Comparison of ENCODE assay signal across 11 mouse cellular contexts in the genomic region with DNA sequence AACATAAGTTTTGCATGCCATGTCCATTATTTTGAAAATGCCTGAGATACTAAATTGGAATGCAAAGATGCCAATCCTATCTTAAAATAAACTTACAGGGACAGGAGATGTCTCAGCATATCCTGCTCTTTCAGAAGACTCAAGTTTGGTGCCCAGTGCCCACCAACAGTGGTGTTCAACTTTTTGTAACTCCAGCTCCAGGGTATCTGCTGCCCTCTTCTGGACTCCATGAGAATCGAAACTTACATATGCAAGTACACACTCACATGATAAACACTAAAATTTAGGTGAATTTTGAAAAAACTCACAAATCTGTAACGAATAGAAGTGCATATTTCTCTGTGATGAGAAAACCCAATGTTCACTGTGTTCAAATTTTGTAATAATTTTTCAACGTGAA.
DNase-seq lines count a peak whose midpoint lies in the region; ATAC-seq and TF ChIP-seq lines count a peak whose summit lies in the region.
"Had no signal": no experiment of that assay in that cellular context is flagged by ENCODE, and none has a peak within 500 bp of the region (broad histone marks: within the 10 kb centered on the region; RNA-seq: fewer than 3 reads in every experiment).

No protein-coding gene starts in this region.

- H3K4me1 ChIP-seq in liver, embryonic 14.5 days (replicated peaks; ENCODE audit: control insufficient read depth in 2 of 2, insufficient read depth in 2 of 2, low read length in 1 of 2) = no peaks in the 10 kb centered on the region
- no peaks in the 10 kb centered on the region for H3K4me1 ChIP-seq in liver, embryonic 12.5 days
- H3K4me1 ChIP-seq in E14TG2a.4 (replicated peaks; ENCODE audit: low read depth, low read length) = no peaks in the 10 kb centered on the region
- H3K4me1 ChIP-seq: megakaryocyte, embryonic 14.5 days had no signal

- WGBS in liver, embryonic 14.5 days (ENCODE audit: insufficient replicate concordance) = 21% methylated on average over 3 of the region's 3 CpGs
- WGBS in liver, embryonic 12.5 days (ENCODE audit: insufficient replicate concordance) = 29% methylated on average over 3 of the region's 3 CpGs

- no peak for ATAC-seq in liver, embryonic 14.5 days (ENCODE audit: insufficient read depth)
- ATAC-seq in liver, embryonic 12.5 days = no peak
- peak; percentile 70 for ATAC-seq in megakaryocyte, adult 5-6 weeks (ENCODE audit: poor library complexity, severe bottlenecking)
- ATAC-seq: forebrain, embryonic 14.5 days had no signal

- no peak overlapping the region for H3K9ac ChIP-seq in liver, embryonic 14.5 days (replicated peaks)
- H3K9ac ChIP-seq in liver, embryonic 12.5 days = no peak overlapping the region

- peak; percentile 39 for DNase-seq in embryo, embryonic 10.5 days (ENCODE audit: low spot score)
- no peak for DNase-seq in embryo, embryonic 10 days (ENCODE audit: low spot score)
- no peak for DNase-seq in liver, embryonic 14.5 days (ENCODE audit: low read depth in 3 of 3, low spot score in 3 of 3)
- no peak for DNase-seq in right cerebral cortex, postnatal 36 days (ENCODE audit: low spot score in 2 of 2)
- no peak for DNase-seq in frontal cortex, postnatal 25 days (ENCODE audit: low spot score in 2 of 2)

- peak; percentile 33; the same call in 1 of the 2 replicates for TF ChIP-seq CTCF in liver, embryonic 14.5 days (IDR thresholded peaks at IDR 0.05; ENCODE audit: low read depth)
- peak; percentile 39 for TF ChIP-seq CTCF in E14TG2a.4 (conservative IDR thresholded peaks at IDR 0.05; ENCODE audit: low read length)

- H3K4me3 ChIP-seq in liver, embryonic 14.5 days (ENCODE audit: insufficient read depth in 1 of 2, low read depth in 2 of 2, low read length in 2 of 2) = no peak overlapping the region
- H3K4me3 ChIP-seq in liver, embryonic 12.5 days = no peak overlapping the region
- no peak overlapping the region for H3K4me3 ChIP-seq in E14TG2a.4 (replicated peaks; ENCODE audit: low read length)
- H3K4me3 ChIP-seq: megakaryocyte, embryonic 14.5 days had no signal

- no peaks in the 10 kb centered on the region for H3K27me3 ChIP-seq in liver, embryonic 14.5 days (ENCODE audit: control insufficient read depth, insufficient read depth, low read length)
- H3K27me3 ChIP-seq in liver, embryonic 12.5 days (replicated peaks) = no peaks in the 10 kb centered on the region
- H3K27me3 ChIP-seq in E14TG2a.4 (ENCODE audit: insufficient read depth, low read length) = no peaks in the 10 kb centered on the region
- H3K27me3 ChIP-seq: megakaryocyte, embryonic 14.5 days had no signal

- H3K9me3 ChIP-seq in liver, embryonic 14.5 days (ENCODE audit: control insufficient read depth, low read length) = no peaks in the 10 kb centered on the region
- no peaks in the 10 kb centered on the region for H3K9me3 ChIP-seq in liver, embryonic 12.5 days (replicated peaks)
- H3K9me3 ChIP-seq in E14TG2a.4 (ENCODE audit: low read length) = no peaks in the 10 kb centered on the region
- H3K9me3 ChIP-seq: megakaryocyte, embryonic 14.5 days had no signal

- no peak overlapping the region for H3K27ac ChIP-seq in liver, embryonic 14.5 days
- H3K27ac ChIP-seq in liver, embryonic 12.5 days = no peak overlapping the region

- H3K36me3 ChIP-seq in liver, embryonic 14.5 days (replicated peaks; ENCODE audit: control insufficient read depth, insufficient read depth, low read depth) = no peaks in the 10 kb centered on the region
- no peaks in the 10 kb centered on the region for H3K36me3 ChIP-seq in liver, embryonic 12.5 days
- H3K36me3 ChIP-seq in E14TG2a.4 (ENCODE audit: insufficient read depth, low read length) = no peaks in the 10 kb centered on the region

- no peak for TF ChIP-seq EP300 in liver, embryonic 14.5 days (IDR thresholded peaks at IDR 0.05; ENCODE audit: low read depth)

- no peak overlapping the region for H3K4me2 ChIP-seq in liver, embryonic 14.5 days (ENCODE audit: low read depth)
- H3K4me2 ChIP-seq in liver, embryonic 12.5 days = no peak overlapping the region
- H3K4me2 ChIP-seq: heart, embryonic 11.5 days had no signal
